Mouse (Mus musculus) embryonic facial prominence, embryonic 14.5 days (tissue): Measurements from ENCODE around the gene Gm21830. TPM values are rescaled to one million over a fixed set of nuclear protein-coding genes. Genes with fewer than 3 reads are reported as not detected.
"Not testable (repeated sequence)": the region's sequence is repeated elsewhere in the genome, so short reads cannot be mapped to it uniquely, and the experiment has no call there.

Experiments
- ATAC-seq: fragments of 200-750 bp; cut with Nextera tagmentation; 2 replicates; pipeline ENCODE4 v1.8.0; 2017; ENCODE audit warnings: low read depth, moderate number of reproducible peaks, moderate TSS enrichment
- DNase-seq: peaks from one replicate; pipeline ENCODE4 v3.0.0-alpha.2; 2015; ENCODE audit warnings: low spot score
- H3K27ac ChIP-seq: fragments of 300-500 bp; sonication (generic); replicated peaks from 2 replicates; pipeline ENCODE4 v1.5.1; 2014; ENCODE audit warnings: low read depth, mild to moderate bottlenecking, low read length, moderate library complexity
- H3K27me3 ChIP-seq: fragments of 300-500 bp; sonication (generic); replicated peaks from 2 replicates; pipeline ENCODE4 v1.6.1; 2014; ENCODE audit warnings: low read length; ENCODE audit not compliant: control insufficient read depth, insufficient read depth
- H3K36me3 ChIP-seq: fragments of 300-500 bp; sonication (generic); 2 replicates; pipeline ENCODE4 v1.6.1; 2014; ENCODE audit warnings: low read length, mixed read lengths; ENCODE audit not compliant: control insufficient read depth, insufficient read depth
- H3K4me1 ChIP-seq: fragments of 300-500 bp; sonication (generic); 2 replicates; pipeline ENCODE4 v1.6.1; 2014; ENCODE audit warnings: antibody characterized with exemption, low read length; ENCODE audit not compliant: control insufficient read depth, insufficient read depth
- H3K4me2 ChIP-seq: fragments of 300-500 bp; sonication (generic); 2 replicates; pipeline ENCODE4 v1.6.1; 2014; ENCODE audit warnings: low read depth, mild to moderate bottlenecking, low read length, moderate library complexity, mixed read lengths
- H3K4me3 ChIP-seq: fragments of 300-500 bp; sonication (generic); 2 replicates; pipeline ENCODE4 v1.5.1; 2014; ENCODE audit warnings: low read depth, mild to moderate bottlenecking, low read length
- H3K9ac ChIP-seq: fragments of 300-500 bp; sonication (generic); 2 replicates; pipeline ENCODE4 v1.6.1; 2014; ENCODE audit warnings: low read depth, mild to moderate bottlenecking, low read length, moderate library complexity, mixed read lengths
- H3K9me3 ChIP-seq: fragments of 300-500 bp; sonication (generic); 2 replicates; pipeline ENCODE4 v1.6.1; 2016; ENCODE audit warnings: low read length; ENCODE audit not compliant: control insufficient read depth
- WGBS: fragments of 180-500 bp; shearing (Covaris S2); extraction: QIAGEN DNeasy Blood & Tissue Kit; methylation state at CpG from one replicate; pipeline ENCODE4 v1.1.7; 2014; 5-methylcytosine and 5-hydroxymethylcytosine counted together
- polyA plus RNA-seq: library from polyadenylated mRNA; unstranded; fragments of >200 nt; fragmentation: Nextera tagmentation; extraction: Ambion mirVana; gene quantifications from 2 replicates; pipeline ENCODE4 v1.2.1, GENCODE M21; 2014

The Gm21830 gene
- polyA plus RNA-seq, 1 experiment from 2014 or later, result not detected

GRCm38 (mm10) chr2:67447206-67447605 lies 33.7 kb downstream of the Gm21830 start:
- Histone ChIP-seq H3K9ac (no peak overlapping the region), H3K36me3 (no peaks in the 10 kb centered on the region), H3K27ac (no peak overlapping the region), H3K9me3 (no peaks in the 10 kb centered on the region), H3K27me3 (no peaks in the 10 kb centered on the region), H3K4me1 (no peaks in the 10 kb centered on the region), H3K4me2 (peak overlapping the region; percentile 35), H3K4me3 (0 out of 2 replicates have a peak overlapping the region, but pooled peaks have one; percentile 10)
- ATAC-seq, result no peak
- 37% methylated on average over 12 of the region's 12 CpGs for WGBS
- peak; percentile 65 for DNase-seq

- WGBS, result 59% methylated on average over 3 of the region's 3 CpGs
- no peak overlapping the region for H3K4me3 ChIP-seq
- no peak overlapping the region for H3K9ac ChIP-seq
- no peaks in the 10 kb centered on the region for H3K4me1 ChIP-seq
- H3K36me3 ChIP-seq, result no peaks in the 10 kb centered on the region
- ATAC-seq (no peak), DNase-seq (no peak)
- no peaks in the 10 kb centered on the region for H3K9me3 ChIP-seq
- no peak overlapping the region for H3K4me2 ChIP-seq
- no peak overlapping the region for H3K27ac ChIP-seq
- H3K27me3 ChIP-seq, result no peaks in the 10 kb centered on the region
Measured at GRCm38 (mm10) chr2:67460857-67461256, 47.3 kb downstream of the Gm21830 start.

GRCm38 (mm10) chr2:67467036-67467435 lies 53.5 kb downstream of the Gm21830 start:
- Histone ChIP-seq H3K27me3 (no peaks in the 10 kb centered on the region), H3K36me3 (no peaks in the 10 kb centered on the region), H3K4me1 (no peaks in the 10 kb centered on the region), H3K9me3 (no peaks in the 10 kb centered on the region), H3K9ac (no peak overlapping the region), H3K27ac (no peak overlapping the region), H3K4me2 (no peak overlapping the region), H3K4me3 (no peak overlapping the region)
- DNase-seq (no peak), ATAC-seq (no peak)
- WGBS, result 86% methylated on average over 7 of the region's 7 CpGs

- not testable (repeated sequence) for H3K27me3 ChIP-seq, H3K4me3 ChIP-seq, H3K4me1 ChIP-seq, H3K36me3 ChIP-seq, H3K9ac ChIP-seq, ATAC-seq, DNase-seq, H3K27ac ChIP-seq, H3K4me2 ChIP-seq, H3K9me3 ChIP-seq
- 84% methylated on average over 5 of the region's 5 CpGs for WGBS
Measured at GRCm38 (mm10) chr2:67470030-67470429, 56.5 kb downstream of the Gm21830 start.

- Histone ChIP-seq H3K4me3 (no peak overlapping the region), H3K27me3 (no peaks in the 10 kb centered on the region), H3K9ac (no peak overlapping the region), H3K4me2 (no peak overlapping the region), H3K4me1 (no peaks in the 10 kb centered on the region), H3K9me3 (no peaks in the 10 kb centered on the region), H3K27ac (no peak overlapping the region), H3K36me3 (no peaks in the 10 kb centered on the region)
- 15% methylated on average over 6 of the region's 6 CpGs for WGBS
- DNase-seq, result peak; percentile 80
- no peak for ATAC-seq
Measured at GRCm38 (mm10) chr2:67477753-67478152, 64.2 kb downstream of the Gm21830 start.

- Histone ChIP-seq H3K27ac (no peak overlapping the region), H3K9ac (no peak overlapping the region), H3K4me1 (no peaks in the 10 kb centered on the region), H3K27me3 (no peaks in the 10 kb centered on the region), H3K36me3 (no peaks in the 10 kb centered on the region), H3K4me3 (no peak overlapping the region), H3K9me3 (no peaks in the 10 kb centered on the region), H3K4me2 (no peak overlapping the region)
- DNase-seq, result no peak
- 50% methylated on average over 3 of the region's 3 CpGs for whole genome bisulfite sequencing
- no peak for ATAC-seq
Measured at GRCm38 (mm10) chr2:67481051-67481450, 67.5 kb downstream of the Gm21830 start.

Other genes starting within 250 kb of the Gm21830 start
- not detected in 2 replicates for gene Gm26727, start 19.5 kb downstream of the Gm21830 start, polyA plus RNA-seq
- gene Xirp2, start 32.3 kb downstream of the Gm21830 start, polyA plus RNA-seq, result 0.34 and 0.85 TPM in 2 replicates
- 8.3 and 9.0 TPM in 2 replicates for gene B3galt1, start 152.1 kb downstream of the Gm21830 start, polyA plus RNA-seq